Mouse (Mus musculus) brain, embryonic 14.5 days (tissue): ENCODE results near the gene AC170998.1. TPM values are rescaled to one million over a fixed set of nuclear protein-coding genes. Genes with fewer than 3 reads are reported as not detected.
"Not testable (repeated sequence)": the region's sequence is repeated elsewhere in the genome, so short reads cannot be mapped to it uniquely, and the experiment has no call there.

Source experiments
- DNase-seq: peaks from one replicate; pipeline ENCODE4 v3.0.0-alpha.2; 2011; ENCODE audit warnings: low read depth
- CTCF ChIP-seq: fragments of 200-500 bp; IDR thresholded peaks from 2 replicates; pipeline ENCODE4 v1.5.1; 2012; ENCODE audit warnings: inconsistent platforms, mild to moderate bottlenecking, moderate library complexity, borderline replicate concordance; ENCODE audit not compliant: insufficient read depth, insufficient read length; ENCODE audit errors: extremely low read depth
- POLR2A ChIP-seq: fragments of 200-500 bp; IDR thresholded peaks from 2 replicates; pipeline ENCODE4 v1.6.1; 2012; ENCODE audit warnings: mild to moderate bottlenecking, inconsistent platforms, borderline replicate concordance; ENCODE audit not compliant: poor library complexity, insufficient read depth, insufficient read length, severe bottlenecking; ENCODE audit errors: extremely low read depth
- polyA plus RNA-seq: library from polyadenylated mRNA; depleted of rRNA; stranded (reverse); fragments of >200 nt; gene quantifications from 2 replicates; pipeline ENCODE4 v1.2.3, GENCODE M21; 2012; rRNA removed

The AC170998.1 gene
- polyA plus RNA-seq, 1 experiment: 0.89 TPM

DNA sequence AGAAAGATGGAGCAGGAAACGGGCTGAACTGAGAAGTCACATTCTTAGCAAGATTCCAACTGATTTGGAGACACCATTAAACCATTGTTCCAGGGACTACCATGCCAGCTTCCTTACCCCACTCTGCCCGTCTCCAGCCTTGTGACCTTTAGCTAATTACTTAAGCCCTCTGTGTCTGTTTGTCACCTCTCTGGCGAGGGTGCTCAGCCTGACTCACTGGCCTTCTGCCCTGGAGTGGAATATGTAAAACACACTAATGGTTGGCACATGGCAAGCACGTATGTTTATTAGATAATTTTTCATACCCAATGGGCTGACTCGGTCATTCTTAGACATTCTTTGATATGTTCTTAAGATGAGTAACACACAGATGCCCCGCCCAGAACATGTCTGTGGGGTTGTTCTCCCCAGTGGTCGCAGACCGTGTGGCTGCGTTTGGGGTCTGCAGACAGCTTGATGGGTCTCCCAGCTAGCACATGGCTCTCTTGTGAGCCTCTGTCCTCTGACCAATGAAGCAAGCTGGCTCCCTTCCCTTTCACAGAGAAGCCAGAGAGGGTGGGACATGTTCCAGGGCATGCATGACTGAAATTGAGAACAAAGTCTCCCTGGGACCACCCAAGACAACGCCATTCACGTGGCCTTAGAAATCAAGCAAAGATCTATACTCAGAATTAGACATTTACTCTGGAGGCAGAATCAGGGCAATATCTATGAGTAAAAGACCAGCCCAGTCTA, 41.1 kb downstream of the AC170998.1 start:
- DNase-seq: peak; percentile 4
- TF ChIP-seq CTCF (no peak), POLR2A (no peak)

DNA sequence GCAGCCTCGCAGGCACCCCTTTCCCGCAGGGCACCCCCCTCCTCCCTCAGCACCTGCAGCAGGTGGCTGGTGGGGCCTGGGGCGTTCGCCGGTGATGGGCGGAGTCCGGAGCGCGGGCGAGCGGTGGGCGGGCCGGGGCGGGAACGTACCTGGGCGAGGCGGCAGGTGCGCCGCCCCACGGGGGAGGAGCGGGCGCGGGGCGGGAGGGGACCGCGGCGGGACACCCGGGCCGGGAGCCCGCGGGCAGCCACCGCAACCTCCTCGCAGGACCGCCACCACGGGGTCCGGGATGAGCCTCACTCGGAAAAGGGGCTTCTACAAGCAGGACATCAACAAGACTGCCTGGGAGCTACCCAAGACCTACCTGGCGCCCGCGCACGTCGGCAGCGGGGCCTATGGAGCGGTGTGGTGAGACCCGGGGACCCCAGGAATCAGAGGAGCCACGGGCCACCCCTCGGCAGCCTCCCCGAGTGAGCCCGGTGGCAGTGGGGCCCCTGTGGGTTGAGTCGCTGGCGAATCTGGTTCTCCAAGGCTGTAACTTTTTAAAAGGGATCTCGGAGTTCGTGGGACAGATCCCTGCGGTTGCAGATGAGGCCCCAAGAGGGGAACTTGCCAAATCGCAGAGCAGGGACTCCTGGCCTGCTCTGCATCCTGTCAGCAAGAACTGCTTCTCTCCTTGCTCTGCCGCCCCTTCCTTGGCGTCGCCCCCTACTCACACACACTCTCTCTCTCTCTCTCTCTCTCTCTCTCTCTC, 43.4 kb downstream of the AC170998.1 start, which contains the start of gene Mapk13:
TSS of gene Mapk13 (plus strand) at position 177 of the 754 bp plus-strand sequence.
- TF ChIP-seq CTCF (no peak), POLR2A (no peak)

DNA sequence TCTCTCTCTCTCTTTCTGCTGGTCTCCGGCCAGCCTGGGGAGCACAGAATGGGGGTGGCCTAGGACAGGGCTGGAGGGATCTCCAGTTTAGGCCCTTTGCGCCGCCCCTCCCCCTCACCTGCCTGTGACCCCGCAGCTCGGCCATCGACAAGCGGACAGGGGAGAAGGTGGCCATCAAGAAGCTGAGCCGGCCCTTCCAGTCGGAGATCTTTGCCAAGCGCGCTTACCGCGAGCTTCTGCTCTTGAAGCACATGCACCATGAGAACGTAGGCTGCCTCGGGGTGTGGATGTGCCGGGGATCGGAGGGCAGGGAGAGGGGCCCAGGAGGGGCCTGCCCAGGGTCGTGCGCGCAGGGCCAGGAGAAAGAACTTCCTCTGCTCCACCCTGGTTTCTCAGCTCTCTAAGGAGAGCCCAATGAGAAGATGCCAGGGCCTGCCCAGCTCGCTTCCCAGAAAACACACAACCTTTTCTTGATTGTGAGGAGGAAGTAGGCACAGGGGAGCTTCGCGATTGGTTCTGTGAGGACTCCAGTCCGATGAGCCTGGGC, 44.1 kb downstream of the AC170998.1 start:
- peak; percentile 37 for DNase-seq
- TF ChIP-seq POLR2A: no peak
- no peak for TF ChIP-seq CTCF

More for the DNA sequence above, 43.4 kb downstream of the AC170998.1 start, which contains the start of gene Mapk13:
- DNase-seq: peak; percentile 27

DNA sequence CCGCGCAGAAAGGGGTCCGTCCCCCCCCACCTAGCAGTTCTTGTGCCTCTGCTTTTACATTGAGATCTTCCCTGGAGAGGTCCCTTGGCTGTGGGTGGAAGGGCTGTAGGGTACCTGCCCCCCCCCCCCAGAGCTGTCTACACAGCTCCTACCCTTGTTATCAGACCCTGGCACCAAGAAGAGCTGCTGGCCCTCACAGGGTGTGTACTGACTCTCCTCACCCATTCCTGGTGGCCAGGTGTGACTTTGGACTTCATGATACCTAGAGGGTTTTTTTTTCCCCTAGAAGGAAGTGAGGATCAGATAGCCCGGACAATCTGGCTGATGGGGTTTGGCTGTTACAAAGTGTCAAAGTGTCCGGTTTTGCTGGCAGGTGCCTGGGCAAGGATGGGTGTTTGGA, 45.4 kb downstream of the AC170998.1 start:
- no peak for TF ChIP-seq POLR2A
- no peak for TF ChIP-seq CTCF
- no peak for DNase-seq

DNA sequence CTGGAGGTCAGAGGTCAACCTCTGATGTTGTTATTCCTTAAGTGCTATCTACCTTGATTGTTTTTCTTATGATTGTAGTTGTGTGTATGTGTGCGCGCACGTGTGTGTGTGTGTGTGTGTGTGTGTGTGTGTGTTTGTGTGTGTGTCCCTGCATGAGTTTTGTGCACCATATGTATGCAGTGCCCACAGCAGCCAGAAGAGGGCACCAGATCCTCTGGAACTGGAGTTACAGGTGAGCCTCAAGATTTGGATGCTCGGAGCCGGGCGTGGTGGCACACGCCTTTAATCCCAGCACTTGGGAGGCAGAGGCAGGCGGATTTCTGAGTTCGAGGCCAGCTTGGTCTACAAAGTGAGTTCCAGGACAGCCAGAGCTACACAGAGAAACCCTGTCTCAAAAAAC, 48.4 kb downstream of the AC170998.1 start:
- DNase-seq: not testable (repeated sequence)

DNA sequence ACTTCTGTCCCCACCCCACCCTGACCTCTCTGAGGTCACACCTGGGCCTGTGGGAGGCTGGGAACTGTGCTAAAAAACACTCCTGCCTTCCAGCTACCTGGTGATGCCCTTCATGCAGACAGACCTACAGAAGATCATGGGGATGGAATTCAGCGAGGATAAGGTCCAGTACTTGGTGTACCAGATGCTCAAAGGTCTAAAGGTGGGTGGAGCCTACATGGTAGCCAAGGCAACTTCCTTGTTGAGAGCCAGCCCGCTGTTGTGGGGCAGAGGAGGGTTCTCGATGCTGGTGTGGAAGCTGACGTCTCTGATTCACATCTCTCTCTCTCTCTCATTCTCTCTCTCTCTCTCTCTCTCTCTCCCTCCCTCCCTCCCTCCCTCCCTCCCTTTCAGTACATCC, 49.3 kb downstream of the AC170998.1 start:
- no peak for DNase-seq
- TF ChIP-seq CTCF (no peak), POLR2A (no peak)

Other genes with a start within 250 kb of the AC170998.1 start
- 27.9 and 34.3 TPM in 2 replicates for gene Fkbp5, start 208.6 kb upstream of the AC170998.1 start, polyA plus RNA-seq
- 0.05 and 0.09 TPM in 2 replicates for gene Armc12, start 195.3 kb upstream of the AC170998.1 start, polyA plus RNA-seq
- 0.21 TPM in 1 of 2 replicates, not detected in the other for gene Clpsl2, start 176.7 kb upstream of the AC170998.1 start, polyA plus RNA-seq
- gene Clps, start 165.3 kb upstream of the AC170998.1 start, polyA plus RNA-seq: not detected in 2 replicates
- gene Lhfpl5, start 150.4 kb upstream of the AC170998.1 start, polyA plus RNA-seq: 5.9 and 6.4 TPM in 2 replicates
- gene Srpk1, start 103.4 kb upstream of the AC170998.1 start, polyA plus RNA-seq: 61.8 and 75.6 TPM in 2 replicates
- 3.1 and 3.2 TPM in 2 replicates for gene Slc26a8, start 35.9 kb upstream of the AC170998.1 start, polyA plus RNA-seq
- gene Mapk14, start 34.8 kb upstream of the AC170998.1 start, polyA plus RNA-seq: 64.7 and 66.2 TPM in 2 replicates
- gene Mapk13, start 43.2 kb downstream of the AC170998.1 start, polyA plus RNA-seq: 1.3 and 2.1 TPM in 2 replicates
- gene Brpf3, start 75.0 kb downstream of the AC170998.1 start, polyA plus RNA-seq: 46.1 and 47.5 TPM in 2 replicates
- 0.23 TPM in 1 of 2 replicates, not detected in the other for gene Pnpla1, start 132.3 kb downstream of the AC170998.1 start, polyA plus RNA-seq
- gene 4930539E08Rik, start 189.2 kb downstream of the AC170998.1 start, polyA plus RNA-seq: 0.69 and 0.98 TPM in 2 replicates
- gene Pxt1, start 217.8 kb downstream of the AC170998.1 start, polyA plus RNA-seq: not detected in 2 replicates
- 73.1 and 75.8 TPM in 2 replicates for gene Kctd20, start 225.9 kb downstream of the AC170998.1 start, polyA plus RNA-seq